In the genomic region with DNA sequence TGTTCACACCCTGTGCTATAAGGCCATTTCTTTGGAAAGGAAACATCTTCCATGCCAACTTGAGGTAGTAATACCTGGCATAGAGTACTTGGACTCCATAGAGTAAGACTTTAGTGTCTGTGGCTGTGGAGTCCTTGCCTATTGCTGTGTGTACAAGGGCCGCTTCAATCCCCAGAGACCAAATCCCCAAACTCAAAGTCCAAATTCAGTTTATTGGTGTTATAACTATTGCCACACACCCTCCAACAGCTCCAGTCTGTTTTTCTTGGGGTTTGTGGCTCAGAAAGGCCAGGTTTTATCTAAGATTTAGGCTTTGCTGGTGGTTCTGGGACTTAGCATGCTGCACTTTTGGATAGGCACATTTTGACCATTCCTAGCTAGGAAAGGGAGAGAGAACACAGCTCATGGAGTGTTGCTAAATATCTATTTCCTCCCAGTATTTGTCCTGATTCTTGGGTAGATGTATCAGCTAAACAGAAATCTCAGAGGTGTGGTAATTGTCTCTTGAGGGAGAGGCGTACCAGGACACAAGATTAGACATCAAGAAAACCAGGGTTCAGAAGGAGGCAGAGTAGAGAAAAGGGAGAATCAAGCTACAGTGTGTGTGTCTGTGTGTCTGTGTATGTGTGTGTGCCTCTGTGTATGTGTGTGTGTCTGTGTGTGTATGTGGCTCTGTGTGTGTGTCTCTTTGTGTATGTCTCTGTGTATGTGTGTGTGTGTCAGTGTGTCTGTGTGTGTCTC, we compare ENCODE assay signal across 18 mouse cellular contexts.
"Had no signal": no experiment of that assay in that cellular context is flagged by ENCODE, and none has a peak within 500 bp of the region (broad histone marks: within the 10 kb centered on the region; RNA-seq: fewer than 3 reads in every experiment).

No protein-coding gene starts in this region.

- H3K27ac ChIP-seq: liver, embryonic 15.5 days; macrophage; midbrain, embryonic 13.5 days; midbrain, embryonic 15.5 days; neural tube, embryonic 12.5 days had no signal

- H3K9me3 ChIP-seq: liver, embryonic 15.5 days; megakaryocyte, embryonic 14.5 days; midbrain, embryonic 13.5 days; midbrain, embryonic 15.5 days; neural tube, embryonic 12.5 days had no signal

- H3K4me1 ChIP-seq: midbrain, embryonic 13.5 days; midbrain, embryonic 15.5 days; neural tube, embryonic 12.5 days had no signal

- H3K4me2 ChIP-seq: liver, embryonic 15.5 days; lung, embryonic 14.5 days; midbrain, embryonic 11.5 days; midbrain, embryonic 13.5 days; midbrain, embryonic 15.5 days; neural tube, embryonic 12.5 days had no signal

- H3K9ac ChIP-seq: liver, embryonic 15.5 days; lung, embryonic 14.5 days; midbrain, embryonic 13.5 days; midbrain, embryonic 15.5 days; neural tube, embryonic 12.5 days had no signal

- H3K4me3 ChIP-seq: liver, embryonic 15.5 days; megakaryocyte, embryonic 14.5 days; midbrain, embryonic 13.5 days; midbrain, embryonic 15.5 days; neural tube, embryonic 12.5 days had no signal

- DNase-seq: lung, adult 18-20 months; lung, embryonic 14.5 days; lung, postnatal 10 days; lung, postnatal 36 days; retina, postnatal 1 day; right cerebral cortex, adult 18-20 months; right cerebral cortex, postnatal 25 days; spleen, adult 18-20 months; thymus, adult 18-20 months; thymus, postnatal 14 days; thymus, postnatal 36 days had no signal

- H3K27me3 ChIP-seq: midbrain, embryonic 15.5 days; neural tube, embryonic 12.5 days had no signal

- H3K36me3 ChIP-seq: liver, embryonic 15.5 days; midbrain, embryonic 13.5 days; midbrain, embryonic 15.5 days; neural tube, embryonic 12.5 days had no signal

- ATAC-seq: midbrain, embryonic 13.5 days; midbrain, embryonic 15.5 days had no signal
